ENCODE assay signal across 8 mouse cellular contexts in the genomic region with DNA sequence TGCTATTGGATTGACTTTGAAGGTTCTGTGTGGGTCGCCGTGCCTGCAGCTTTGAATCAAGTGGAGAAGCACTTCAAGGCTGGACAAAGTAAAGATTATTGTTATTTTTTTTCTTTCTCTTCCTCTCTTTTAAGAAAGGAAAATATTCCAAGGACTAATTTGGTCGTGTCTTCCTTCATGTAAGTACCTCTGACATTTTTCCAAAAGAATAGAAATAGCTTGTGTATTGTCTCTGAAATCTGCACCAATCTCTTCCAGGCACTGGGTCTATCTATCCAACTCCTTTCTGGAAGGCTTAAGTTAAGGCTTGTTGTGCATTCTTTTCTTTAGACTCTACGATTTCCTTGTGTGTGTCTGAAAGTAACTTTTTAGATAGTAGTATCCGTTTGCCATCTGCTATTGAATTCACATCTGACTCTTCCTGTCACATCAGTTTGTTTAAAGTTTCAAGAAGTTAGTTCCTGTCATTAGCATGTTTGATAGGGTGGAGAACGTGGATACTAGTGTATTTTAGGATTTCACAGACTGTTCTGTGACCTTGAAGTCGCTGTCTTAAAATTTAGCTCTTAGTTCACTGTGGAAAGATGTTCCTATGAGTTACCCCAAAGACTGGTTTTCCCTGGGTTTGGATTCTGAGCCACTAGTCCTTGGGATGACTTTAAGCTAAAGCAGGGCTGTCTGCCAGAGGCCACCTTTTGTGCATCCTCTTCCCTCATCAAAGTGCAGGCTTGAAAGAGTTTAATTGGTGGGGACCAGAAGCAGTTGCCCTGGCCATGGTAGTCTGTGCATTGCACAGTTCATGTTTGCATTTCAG. TPM values are rescaled to one million over a fixed set of nuclear protein-coding genes. Genes with fewer than 3 reads are reported as not detected.
DNase-seq lines count a peak whose midpoint lies in the region; ATAC-seq and TF ChIP-seq lines count a peak whose summit lies in the region.

No protein-coding gene starts in this region.

- H3K4me3 ChIP-seq in liver, adult 2 months (ENCODE audit: insufficient read depth, low read depth, low read length): peak overlapping the region; percentile 64
- peak overlapping the region; percentile 65 for H3K4me3 ChIP-seq in embryonic facial prominence, embryonic 14.5 days (ENCODE audit: low read depth, low read length)
- H3K4me3 ChIP-seq in hindbrain, embryonic 12.5 days: peak overlapping the region; percentile 55
- H3K4me3 ChIP-seq in midbrain, embryonic 11.5 days (ENCODE audit: low read depth, low read length): peak overlapping the region; percentile 51

- 12% methylated on average over 7 of the region's 7 CpGs for WGBS in liver, adult 2 months
- 6% methylated on average over 7 of the region's 7 CpGs for WGBS in embryonic facial prominence, embryonic 14.5 days
- 19% methylated on average over 7 of the region's 7 CpGs for WGBS in hindbrain, embryonic 12.5 days
- 19% methylated on average over 7 of the region's 7 CpGs for WGBS in midbrain, embryonic 11.5 days

- no peaks in the 10 kb centered on the region for H3K27me3 ChIP-seq in liver, adult 2 months (ENCODE audit: control insufficient read depth, insufficient read depth, low read length)
- no peaks in the 10 kb centered on the region for H3K27me3 ChIP-seq in embryonic facial prominence, embryonic 14.5 days (replicated peaks; ENCODE audit: control insufficient read depth, insufficient read depth, low read length)
- H3K27me3 ChIP-seq in hindbrain, embryonic 12.5 days: peaks cover 9% of the 10 kb centered on the region; the same call in 1 of the 2 replicates
- H3K27me3 ChIP-seq in midbrain, embryonic 11.5 days (ENCODE audit: control insufficient read depth, insufficient read depth, low read length): peaks cover 10% of the 10 kb centered on the region

- no peak for DNase-seq in liver, adult 2 months (ENCODE audit: extremely low read depth, low read depth, low spot score)
- no peak for DNase-seq in liver
- DNase-seq in embryonic facial prominence, embryonic 14.5 days (ENCODE audit: low spot score): peak; percentile 17
- peak; percentile 91 for DNase-seq in midbrain, embryonic 11.5 days (ENCODE audit: low spot score, missing footprints)
- DNase-seq in layer of hippocampus, postnatal 36 days: no peak
- no peak for DNase-seq in urinary bladder, adult 18-20 months (ENCODE audit: low spot score in 2 of 2)
- no peak for DNase-seq in testis, postnatal 14 days (ENCODE audit: low spot score)

- no peaks in the 10 kb centered on the region for H3K4me1 ChIP-seq in liver, adult 2 months (ENCODE audit: control insufficient read depth, insufficient read depth, low read length)
- peaks cover 4% of the 10 kb centered on the region; the same call in 1 of the 2 replicates for H3K4me1 ChIP-seq in embryonic facial prominence, embryonic 14.5 days (ENCODE audit: control insufficient read depth, insufficient read depth, low read length)
- H3K4me1 ChIP-seq in hindbrain, embryonic 12.5 days: no peaks in the 10 kb centered on the region
- no peaks in the 10 kb centered on the region for H3K4me1 ChIP-seq in midbrain, embryonic 11.5 days (ENCODE audit: control insufficient read depth, insufficient read depth, low read length)

- TF ChIP-seq CTCF in liver, adult 2 months (IDR thresholded peaks at IDR 0.05; ENCODE audit: low read depth, low read length): no peak

- peak overlapping the region; percentile 48; the same call in 1 of the 2 replicates for H3K27ac ChIP-seq in liver, adult 2 months (replicated peaks; ENCODE audit: insufficient read depth, low read depth, low read length)
- peak overlapping the region; percentile 89 for H3K27ac ChIP-seq in embryonic facial prominence, embryonic 14.5 days (replicated peaks; ENCODE audit: low read depth, low read length)
- no peak overlapping the region; the same call in 1 of the 2 replicates for H3K27ac ChIP-seq in hindbrain, embryonic 12.5 days
- H3K27ac ChIP-seq in midbrain, embryonic 11.5 days (ENCODE audit: low read depth, low read length): no peak overlapping the region

- no peak for ATAC-seq in embryonic facial prominence, embryonic 14.5 days (ENCODE audit: low read depth)
- no peak for ATAC-seq in hindbrain, embryonic 12.5 days (ENCODE audit: low FRiP score)
- no peak for ATAC-seq in midbrain, embryonic 11.5 days (ENCODE audit: low FRiP score)

- H3K4me2 ChIP-seq in embryonic facial prominence, embryonic 14.5 days (ENCODE audit: low read depth, low read length): peak overlapping the region; percentile 76
- H3K4me2 ChIP-seq in hindbrain, embryonic 12.5 days (replicated peaks): peak overlapping the region; percentile 72
- H3K4me2 ChIP-seq in midbrain, embryonic 11.5 days: peak overlapping the region; percentile 75

- peak overlapping the region; percentile 43; the same call in 1 of the 2 replicates for H3K9ac ChIP-seq in liver, adult 2 months (ENCODE audit: low read depth, low read length)
- H3K9ac ChIP-seq in embryonic facial prominence, embryonic 14.5 days (ENCODE audit: low read depth, low read length): peak overlapping the region; percentile 81
- H3K9ac ChIP-seq in hindbrain, embryonic 12.5 days: peak overlapping the region; percentile 57; the same call in 1 of the 2 replicates
- H3K9ac ChIP-seq in midbrain, embryonic 11.5 days (ENCODE audit: low read length): peak overlapping the region; percentile 54; the same call in 1 of the 2 replicates

- H3K79me2 ChIP-seq in liver, adult 2 months (ENCODE audit: control insufficient read depth, insufficient read depth, low read length): no peaks in the 10 kb centered on the region; the same call in 1 of the 2 replicates

- H3K9me3 ChIP-seq in embryonic facial prominence, embryonic 14.5 days (ENCODE audit: control insufficient read depth, low read length): no peaks in the 10 kb centered on the region
- H3K9me3 ChIP-seq in hindbrain, embryonic 12.5 days (replicated peaks): no peaks in the 10 kb centered on the region
- no peaks in the 10 kb centered on the region for H3K9me3 ChIP-seq in midbrain, embryonic 11.5 days (ENCODE audit: control insufficient read depth, low read length)

- H3K36me3 ChIP-seq in liver, adult 2 months (ENCODE audit: control insufficient read depth, insufficient read depth, low read length): no peaks in the 10 kb centered on the region
- H3K36me3 ChIP-seq in embryonic facial prominence, embryonic 14.5 days (ENCODE audit: control insufficient read depth, insufficient read depth, low read length): no peaks in the 10 kb centered on the region
- no peaks in the 10 kb centered on the region for H3K36me3 ChIP-seq in hindbrain, embryonic 12.5 days
- no peaks in the 10 kb centered on the region for H3K36me3 ChIP-seq in midbrain, embryonic 11.5 days (ENCODE audit: control insufficient read depth, insufficient read depth, low read length)

- TF ChIP-seq POLR2A in liver, adult 2 months (IDR thresholded peaks at IDR 0.05; ENCODE audit: extremely low read depth, insufficient read depth, low read length): no peak

RNA-seq across cellular contexts. Expression of gene Mef2c, which starts 21.3 kb away (rescaled TPM):
- total RNA-seq in liver, adult 2 months (2014; rRNA removed): 3.9 and 5.0 TPM in 2 replicates
- 1.3 and 1.7 TPM in 2 replicates for polyA plus RNA-seq in liver, adult 2 months (2012; rRNA removed)
- 195 and 224 TPM in 2 replicates for polyA plus RNA-seq in embryonic facial prominence, embryonic 14.5 days (2014; fragmentation: Nextera tagmentation; extraction: Ambion mirVana)
- polyA plus RNA-seq in hindbrain, embryonic 12.5 days (2016; fragmentation: Nextera tagmentation; extraction: Ambion mirVana): 28.9 and 41.7 TPM in 2 replicates
- 11.7 and 14.7 TPM in 2 replicates for polyA plus RNA-seq in midbrain, embryonic 11.5 days (2014; fragmentation: Nextera tagmentation; extraction: Ambion mirVana)
- 100 to 1,000 TPM; 105 to 122 TPM for total RNA-seq in layer of hippocampus, postnatal 36 days (2021)

Comparison
In these comparisons a context has a peak if more than half of its experiments do, and no peak if none do; other contexts are left out.
1. DNase-seq: peak in embryonic facial prominence, embryonic 14.5 days (single experiment) and midbrain, embryonic 11.5 days (single experiment); none in liver, adult 2 months (single experiment), liver (single experiment), layer of hippocampus, postnatal 36 days (0 of 2), urinary bladder, adult 18-20 months (0 of 2) and testis, postnatal 14 days (single experiment).
2. H3K27ac ChIP-seq: peak in liver, adult 2 months (single experiment) and embryonic facial prominence, embryonic 14.5 days (single experiment); none in hindbrain, embryonic 12.5 days (single experiment) and midbrain, embryonic 11.5 days (single experiment).
3. Peak in every context shown above with its lines, with median percentiles within 50 percentile points of each other: H3K4me3 ChIP-seq, H3K9ac ChIP-seq and H3K4me2 ChIP-seq.